Mouse (Mus musculus) MEL (cell line): Measurements from ENCODE around the gene Arl15.

Source experiments
- CTCF ChIP-seq, 3 experiments: IDR thresholded peaks in 2 of 3; conservative IDR thresholded peaks in 1 of 3; 2 replicates each; pipeline ENCODE4 v1.5.1; 2011 to 2012; ENCODE audit warnings: low read length in 3 of 3, low read depth in 2 of 3, mild to moderate bottlenecking in 2 of 3, improper control_type of control experiment in 1 of 3, inconsistent platforms in 1 of 3, mixed read lengths in 1 of 3, moderate library complexity in 1 of 3; ENCODE audit not compliant: control insufficient read depth in 1 of 3, insufficient read depth in 1 of 3, poor library complexity in 1 of 3, severe bottlenecking in 1 of 3
- EP300 ChIP-seq, 2 experiments: IDR thresholded peaks; 2 replicates each; pipeline ENCODE4 v1.6.1; 2011; ENCODE audit warnings: improper control_type of control experiment in 2 of 2, low read length in 2 of 2, low read depth in 1 of 2, mild to moderate bottlenecking in 1 of 2
- MAFK ChIP-seq: IDR thresholded peaks from 2 replicates; pipeline ENCODE4 v1.6.1; 2011; ENCODE audit warnings: low read depth, mild to moderate bottlenecking, low read length, improper control_type of control experiment, borderline replicate concordance
- POLR2A ChIP-seq, 2 experiments: IDR thresholded peaks; 2 replicates each; pipeline ENCODE4 v1.6.1; 2011 to 2012; ENCODE audit warnings: low read length in 2 of 2, mild to moderate bottlenecking in 2 of 2, control low read depth in 1 of 2, improper control_type of control experiment in 1 of 2, low read depth in 1 of 2, moderate library complexity in 1 of 2; ENCODE audit not compliant: control insufficient read depth in 1 of 2, insufficient read depth in 1 of 2, poor library complexity in 1 of 2
- POLR2AphosphoS2 ChIP-seq: IDR thresholded peaks from 2 replicates; pipeline ENCODE4 v1.6.1; 2011; ENCODE audit warnings: low read length, improper control_type of control experiment
- RAD21 ChIP-seq: IDR thresholded peaks from 2 replicates; pipeline ENCODE4 v1.6.1; 2011; ENCODE audit warnings: mild to moderate bottlenecking, low read depth, low read length, improper control_type of control experiment
- TAL1 ChIP-seq: IDR thresholded peaks from 2 replicates; pipeline ENCODE4 v1.6.1; 2012; ENCODE audit warnings: mild to moderate bottlenecking, inconsistent platforms, low read length, moderate library complexity, mixed read lengths
- TCF12 ChIP-seq: IDR thresholded peaks from 2 replicates; pipeline ENCODE4 v1.6.1; 2014; ENCODE audit warnings: low read depth, mild to moderate bottlenecking, inconsistent platforms, low read length, improper control_type of control experiment, moderate library complexity
- UBTF ChIP-seq: IDR thresholded peaks from 2 replicates; pipeline ENCODE4 v1.6.1; 2012; ENCODE audit warnings: low read depth, mild to moderate bottlenecking, inconsistent platforms, low read length, improper control_type of control experiment, moderate library complexity, borderline replicate concordance; ENCODE audit not compliant: insufficient read depth
- ZNF384 ChIP-seq: IDR thresholded peaks from 2 replicates; pipeline ENCODE4 v1.6.1; 2012; ENCODE audit warnings: low read depth, mild to moderate bottlenecking, inconsistent platforms, low read length, improper control_type of control experiment

DNA sequence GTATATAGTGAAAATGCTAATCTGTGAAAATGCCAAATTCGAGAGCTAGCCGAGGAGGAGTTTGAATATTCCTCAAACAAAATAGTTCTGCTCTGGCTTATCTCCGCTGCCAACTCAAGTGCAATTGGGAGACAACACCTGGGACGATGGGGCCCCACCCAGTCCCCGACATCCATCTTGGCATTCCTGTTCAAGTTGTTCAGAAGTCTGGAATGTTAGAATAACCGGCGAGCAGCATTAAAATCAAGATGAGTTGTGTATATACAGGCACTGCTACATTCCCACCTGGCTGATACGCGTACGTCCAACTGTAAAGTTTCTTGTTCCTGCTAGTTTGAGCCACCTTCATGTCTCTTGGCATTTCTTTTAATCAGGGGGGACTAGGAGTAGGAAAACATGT is 209.2 kb downstream of the Arl15 start:
- TF ChIP-seq EP300 (IDR thresholded peaks at IDR 0.05; ENCODE audit: low read depth in 1 of 2, low read length in 2 of 2) (no peak), POLR2A (IDR thresholded peaks at IDR 0.05; ENCODE audit: control insufficient read depth in 1 of 2, insufficient read depth in 1 of 2, low read depth in 1 of 2, low read length in 2 of 2, poor library complexity in 1 of 2) (no peak), POLR2AphosphoS2 (no peak), RAD21 (no peak), CTCF (IDR thresholded peaks at IDR 0.05 in 2 of 3, conservative IDR thresholded peaks at IDR 0.05 in 1 of 3; ENCODE audit: control insufficient read depth in 1 of 3, insufficient read depth in 1 of 3, low read depth in 2 of 3, low read length in 3 of 3, poor library complexity in 1 of 3, severe bottlenecking in 1 of 3) (no peak), TCF12 (no peak), TAL1 (no peak), UBTF (no peak), MAFK (no peak), ZNF384 (no peak)
